ENCODE assay signal across 21 mouse cellular contexts in the genomic region with DNA sequence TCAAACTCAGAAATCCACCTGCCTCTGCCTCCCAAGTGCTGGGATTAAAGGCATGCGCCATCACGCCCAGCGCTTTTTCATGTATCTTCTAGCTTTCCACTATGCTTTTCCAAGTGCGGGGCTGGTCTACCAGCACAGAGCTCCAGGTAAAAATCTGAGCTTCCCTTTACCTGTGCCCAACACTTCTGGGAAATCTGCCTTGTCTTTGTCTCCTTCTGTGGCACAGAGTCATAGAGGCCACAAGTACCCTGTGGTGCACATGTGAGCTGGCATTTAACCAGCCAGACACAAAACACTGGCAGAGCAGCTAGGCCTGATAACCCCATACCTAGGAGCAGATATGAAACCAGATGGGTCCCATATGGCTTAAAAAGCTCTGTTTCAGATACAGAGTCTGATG.
"Had no signal": no experiment of that assay in that cellular context is flagged by ENCODE, and none has a peak within 500 bp of the region (broad histone marks: within the 10 kb centered on the region; RNA-seq: fewer than 3 reads in every experiment).

No protein-coding gene starts in this region.

- H3K9ac ChIP-seq: heart, embryonic 13.5 days; heart, embryonic 15.5 days; hindbrain, embryonic 12.5 days; hindbrain, embryonic 15.5 days; limb, embryonic 12.5 days; liver, embryonic 15.5 days had no signal

- H3K4me2 ChIP-seq: heart, embryonic 13.5 days; heart, embryonic 15.5 days; hindbrain, embryonic 12.5 days; hindbrain, embryonic 15.5 days; limb, embryonic 12.5 days; liver, embryonic 11.5 days had no signal

- DNase-seq: gastrocnemius, postnatal 14 days; gastrocnemius, postnatal 36 days; heart, adult 18-20 months; heart, postnatal 14 days; heart, postnatal 36 days; kidney, adult 11 months; kidney, postnatal 10 days; kidney, postnatal 4 days; liver; liver, embryonic 13.5 days had no signal

- ATAC-seq: hindbrain, postnatal 0 days had no signal

- H3K4me1 ChIP-seq: hindbrain, embryonic 15.5 days had no signal

- H3K4me3 ChIP-seq: heart, embryonic 13.5 days; heart, embryonic 15.5 days; hindbrain, embryonic 12.5 days; hindbrain, embryonic 15.5 days; layer of hippocampus, adult 2 months; left cerebral cortex, adult 2 months; limb, embryonic 10.5 days; limb, embryonic 12.5 days; liver, embryonic 13.5 days; liver, embryonic 15.5 days had no signal

- H3K27ac ChIP-seq: heart, embryonic 13.5 days; heart, embryonic 15.5 days; hindbrain, embryonic 12.5 days; hindbrain, embryonic 15.5 days; layer of hippocampus, adult 2 months; left cerebral cortex, adult 2 months; limb, embryonic 10.5 days; liver, embryonic 13.5 days; liver, embryonic 15.5 days had no signal

- H3K27me3 ChIP-seq: heart, embryonic 13.5 days; heart, embryonic 15.5 days; hindbrain, embryonic 12.5 days; hindbrain, embryonic 15.5 days; limb, embryonic 12.5 days; liver, embryonic 13.5 days; liver, embryonic 15.5 days had no signal

- H3K9me3 ChIP-seq: heart, embryonic 13.5 days; heart, embryonic 15.5 days; hindbrain, embryonic 12.5 days; hindbrain, embryonic 15.5 days; limb, embryonic 10.5 days; limb, embryonic 12.5 days; liver, embryonic 13.5 days; liver, embryonic 15.5 days had no signal
